Mouse (Mus musculus) lung, postnatal 0 days (tissue): ENCODE measurements at regions not wholly inside any gene's neighbourhood (a gene's known extent, or its start where the extent isn't known, plus 50 kb on each side); places are given as distances from the start of the nearest gene placed in this dataset.

ENCODE experiments used
- ATAC-seq: fragments of 200-750 bp; cut with Nextera tagmentation; 2 replicates; pipeline ENCODE4 v1.8.0; 2017; ENCODE audit warnings: moderate library complexity
- DNase-seq: peaks from one replicate; pipeline ENCODE4 v3.0.0-alpha.2; 2016; ENCODE audit warnings: low spot score
- H3K27ac ChIP-seq: fragments of 300-500 bp; sonication (generic); 2 replicates; pipeline ENCODE4 v1.5.1; 2014; ENCODE audit warnings: antibody characterized with exemption, mild to moderate bottlenecking, low read length, mixed read lengths
- H3K27me3 ChIP-seq: fragments of 300-500 bp; sonication (generic); replicated peaks from 2 replicates; pipeline ENCODE4 v1.6.1; 2014; ENCODE audit warnings: low read length, mixed read lengths; ENCODE audit not compliant: insufficient read depth
- H3K36me3 ChIP-seq: fragments of 300-500 bp; sonication (generic); 2 replicates; pipeline ENCODE4 v1.6.1; 2014; ENCODE audit warnings: low read length, mixed read lengths; ENCODE audit not compliant: insufficient read depth
- H3K4me1 ChIP-seq: fragments of 300-500 bp; sonication (generic); 2 replicates; pipeline ENCODE4 v1.6.1; 2014; ENCODE audit warnings: antibody characterized with exemption, low read depth, low read length, mixed read lengths; ENCODE audit not compliant: insufficient read depth
- H3K4me2 ChIP-seq: fragments of 300-500 bp; sonication (generic); replicated peaks from 2 replicates; pipeline ENCODE4 v1.6.1; 2014; ENCODE audit warnings: low read depth, mild to moderate bottlenecking, low read length, moderate library complexity, mixed read lengths
- H3K4me3 ChIP-seq: fragments of 300-500 bp; sonication (generic); 2 replicates; pipeline ENCODE4 v1.5.1; 2014; ENCODE audit warnings: low read depth, low read length
- H3K9ac ChIP-seq: fragments of 300-500 bp; sonication (generic); replicated peaks from 2 replicates; pipeline ENCODE4 v1.6.1; 2014; ENCODE audit warnings: low read depth, mild to moderate bottlenecking
- H3K9me3 ChIP-seq: fragments of 300-500 bp; sonication (generic); 2 replicates; pipeline ENCODE4 v1.6.1; 2016; ENCODE audit warnings: low read length, mixed read lengths
- CTCF ChIP-seq: IDR thresholded peaks from 2 replicates; pipeline ENCODE4 v1.5.1; 2016; ENCODE audit warnings: antibody characterized with exemption, mild to moderate bottlenecking
- EP300 ChIP-seq: IDR thresholded peaks from 2 replicates; pipeline ENCODE4 v1.6.1; 2016; ENCODE audit warnings: antibody characterized with exemption, mild to moderate bottlenecking, control low read depth
- WGBS: fragments of 180-500 bp; shearing (Covaris S2); extraction: QIAGEN DNeasy Blood & Tissue Kit; methylation state at CpG from one replicate; pipeline ENCODE4 v1.1.7; 2014; 5-methylcytosine and 5-hydroxymethylcytosine counted together

- DNase-seq (no peak), ATAC-seq (no peak)
- H3K4me1 ChIP-seq = 0 out of 2 replicates have a peak, but pooled peaks cover 3% of the 10 kb centered on the region
- no peak overlapping the region for H3K4me3 ChIP-seq
- H3K9me3 ChIP-seq = no peaks in the 10 kb centered on the region
- H3K4me2 ChIP-seq = no peak overlapping the region
- no peak overlapping the region for H3K27ac ChIP-seq
- H3K27me3 ChIP-seq = no peaks in the 10 kb centered on the region
- no peak overlapping the region for H3K9ac ChIP-seq
- WGBS = 72% methylated on average over 7 of the region's 7 CpGs
- TF ChIP-seq CTCF (no peak), EP300 (no peak)
- H3K36me3 ChIP-seq = no peaks in the 10 kb centered on the region
Observed at GRCm38 (mm10) chr8:34684683-34685082, 573.1 kb upstream of the Gm10131 start.

- WGBS = 76% methylated on average over 5 of the region's 5 CpGs
- Histone ChIP-seq H3K4me3 (no peak overlapping the region), H3K36me3 (no peaks in the 10 kb centered on the region), H3K4me2 (no peak overlapping the region), H3K9ac (no peak overlapping the region), H3K27me3 (no peaks in the 10 kb centered on the region), H3K9me3 (no peaks in the 10 kb centered on the region), H3K4me1 (no peaks in the 10 kb centered on the region), H3K27ac (no peak overlapping the region)
- no peak for ATAC-seq
- no peak for TF ChIP-seq CTCF
- TF ChIP-seq EP300 = no peak
- DNase-seq = no peak
Observed at GRCm38 (mm10) chr8:34683173-34683572, 571.6 kb upstream of the Gm10131 start.

GRCm38 (mm10) chr8:34682221-34682620 is 570.7 kb upstream of the Gm10131 start:
- H3K4me2 ChIP-seq = no peak overlapping the region
- DNase-seq = no peak
- WGBS = 93% methylated on average over 8 of the region's 8 CpGs
- H3K4me3 ChIP-seq = no peak overlapping the region
- no peaks in the 10 kb centered on the region for H3K9me3 ChIP-seq
- H3K27ac ChIP-seq = no peak overlapping the region
- H3K27me3 ChIP-seq = no peaks in the 10 kb centered on the region
- no peak for ATAC-seq
- H3K4me1 ChIP-seq = no peaks in the 10 kb centered on the region
- no peaks in the 10 kb centered on the region for H3K36me3 ChIP-seq
- no peak overlapping the region for H3K9ac ChIP-seq
- TF ChIP-seq EP300 = no peak
- TF ChIP-seq CTCF = no peak

GRCm38 (mm10) chr8:34679565-34680291 is 568.2 kb upstream of the Gm10131 start:
- Histone ChIP-seq H3K27ac (peak overlapping the region; percentile 48), H3K27me3 (no peaks in the 10 kb centered on the region), H3K36me3 (no peaks in the 10 kb centered on the region), H3K4me1 (no peaks in the 10 kb centered on the region), H3K9ac (no peak overlapping the region), H3K9me3 (no peaks in the 10 kb centered on the region), H3K4me3 (no peak overlapping the region; the same call in 1 of the 2 replicates), H3K4me2 (peak overlapping the region; percentile 47)
- 30% methylated on average over 14 of the region's 14 CpGs for WGBS
- ATAC-seq = peak; percentile 90
- TF ChIP-seq CTCF (no peak), EP300 (peak; percentile 32; the same call in 1 of the 2 replicates)
- peak; percentile 70 for DNase-seq

GRCm38 (mm10) chr8:34678879-34679278 is 567.3 kb upstream of the Gm10131 start:
- WGBS = 94% methylated on average over 8 of the region's 8 CpGs
- Histone ChIP-seq H3K36me3 (no peaks in the 10 kb centered on the region), H3K9me3 (no peaks in the 10 kb centered on the region), H3K27me3 (no peaks in the 10 kb centered on the region), H3K4me2 (no peak overlapping the region), H3K4me1 (no peaks in the 10 kb centered on the region), H3K4me3 (no peak overlapping the region), H3K27ac (no peak overlapping the region), H3K9ac (no peak overlapping the region)
- DNase-seq (no peak), ATAC-seq (no peak)
- TF ChIP-seq EP300 = no peak
- TF ChIP-seq CTCF = no peak

GRCm38 (mm10) chr8:34671716-34672115 is 560.2 kb upstream of the Gm10131 start:
- no peak overlapping the region for H3K4me2 ChIP-seq
- ATAC-seq (peak; percentile 54; the same call in 1 of the 2 replicates), DNase-seq (peak; percentile 34)
- H3K27me3 ChIP-seq = no peaks in the 10 kb centered on the region
- WGBS = 6% methylated on average over 3 of the region's 3 CpGs
- H3K4me3 ChIP-seq = no peak overlapping the region
- no peaks in the 10 kb centered on the region for H3K4me1 ChIP-seq
- no peak for TF ChIP-seq EP300
- no peak for TF ChIP-seq CTCF
- no peak overlapping the region for H3K9ac ChIP-seq
- no peak overlapping the region for H3K27ac ChIP-seq
- H3K9me3 ChIP-seq = no peaks in the 10 kb centered on the region
- no peaks in the 10 kb centered on the region for H3K36me3 ChIP-seq
